Mouse (Mus musculus) myocyte (in vitro differentiated cells): ENCODE results near the gene Tbc1d13. TPM values are rescaled to one million over a fixed set of nuclear protein-coding genes. Genes with fewer than 3 reads are reported as not detected.

Experiments used
- H3K27me3 ChIP-seq: one replicate; pipeline ENCODE4 v1.6.1; 2011; ENCODE audit not compliant: control insufficient read depth, insufficient read depth, insufficient read length
- H3K36me3 ChIP-seq: one replicate; pipeline ENCODE4 v1.6.1; 2011; ENCODE audit not compliant: control insufficient read depth, insufficient read depth
- H3K4me2 ChIP-seq: one replicate; pipeline ENCODE4 v1.6.1; 2011; ENCODE audit warnings: low read depth, control low read depth
- H3K4me3 ChIP-seq: one replicate; pipeline ENCODE4 v1.5.1; 2011; ENCODE audit warnings: mild to moderate bottlenecking, control low read depth, moderate library complexity
- H3K79me2 ChIP-seq: one replicate; pipeline ENCODE4 v1.6.1; 2011; ENCODE audit not compliant: control insufficient read depth, insufficient read depth
- H3ac ChIP-seq: one replicate; pipeline ENCODE4 v1.6.1; 2011; ENCODE audit not compliant: control insufficient read depth, insufficient read length
- CEBPB ChIP-seq: IDR thresholded peaks from 2 replicates; pipeline ENCODE4 v1.6.1; 2011; ENCODE audit warnings: mild to moderate bottlenecking, moderate library complexity; ENCODE audit not compliant: poor library complexity, insufficient read depth, severe bottlenecking
- E2F4 ChIP-seq: IDR thresholded peaks from one replicate; pipeline ENCODE4 v1.6.1; 2011; ENCODE audit warnings: mild to moderate bottlenecking, control low read depth, moderate library complexity; ENCODE audit not compliant: insufficient read depth
- MAX ChIP-seq: IDR thresholded peaks from one replicate; pipeline ENCODE4 v1.6.1; 2011; ENCODE audit warnings: low read depth, mild to moderate bottlenecking, control low read depth
- MYOD1 ChIP-seq, 3 experiments: IDR thresholded peaks; one replicate each; pipeline ENCODE4 v1.6.1; 2011; ENCODE audit warnings: control low read depth in 2 of 3, low read depth in 2 of 3, mild to moderate bottlenecking in 2 of 3, moderate library complexity in 1 of 3; ENCODE audit not compliant: insufficient read length in 2 of 3, control insufficient read depth in 1 of 3
- MYOG ChIP-seq, 3 experiments: IDR thresholded peaks; one replicate each; pipeline ENCODE4 v1.6.1; 2011; ENCODE audit warnings: control low read depth in 2 of 3, low read depth in 2 of 3, mild to moderate bottlenecking in 2 of 3; ENCODE audit not compliant: insufficient read length in 2 of 3, control insufficient read depth in 1 of 3, insufficient read depth in 1 of 3
- POLR2A ChIP-seq: IDR thresholded peaks from one replicate; pipeline ENCODE4 v1.6.1; 2011; ENCODE audit warnings: low read depth, mild to moderate bottlenecking, control low read depth, moderate library complexity; ENCODE audit not compliant: insufficient read length
- POLR2AphosphoS2 ChIP-seq: IDR thresholded peaks from one replicate; pipeline ENCODE4 v1.6.1; 2011; ENCODE audit warnings: low read depth, control low read depth; ENCODE audit not compliant: insufficient read length
- REST ChIP-seq: IDR thresholded peaks from one replicate; pipeline ENCODE4 v1.6.1; 2011; ENCODE audit warnings: mild to moderate bottlenecking, control low read depth, moderate library complexity; ENCODE audit not compliant: insufficient read depth, insufficient read length
- SRF ChIP-seq: IDR thresholded peaks from one replicate; pipeline ENCODE4 v1.6.1; 2011; ENCODE audit warnings: low read depth; ENCODE audit not compliant: control insufficient read depth, insufficient read length
- TCF12 ChIP-seq: IDR thresholded peaks from one replicate; pipeline ENCODE4 v1.6.1; 2011; ENCODE audit warnings: mild to moderate bottlenecking, control low read depth; ENCODE audit not compliant: poor library complexity, insufficient read depth, severe bottlenecking
- TCF3 ChIP-seq: IDR thresholded peaks from one replicate; pipeline ENCODE4 v1.6.1; 2011; ENCODE audit warnings: low read depth, control low read depth; ENCODE audit not compliant: insufficient read length
- USF1 ChIP-seq: IDR thresholded peaks from one replicate; pipeline ENCODE4 v1.6.1; 2011; ENCODE audit warnings: low read depth, mild to moderate bottlenecking, control low read depth, moderate library complexity
- polyA plus RNA-seq: library from polyadenylated mRNA; unstranded; fragments of >200 nt; fragmentation: generic; extraction: Trizol; gene quantifications from one replicate; pipeline ENCODE4 v1.2.1, GENCODE M21; 2012; ENCODE audit warnings: missing spikeins

Tbc1d13 gene
- polyA plus RNA-seq, 1 experiment, result 25.8 TPM

GRCm38 (mm10) chr2:30171371-30171996 is 37.9 kb downstream of the Tbc1d13 start, which contains the start of gene Endog:
Gene Endog (plus strand): TSS chr2:30171493.
- Histone ChIP-seq H3K79me2 (no peaks in the 10 kb centered on the region), H3K4me2 (peak within 1 kb of the TSS; percentile 92), H3ac (peak within 1 kb of the TSS; percentile 10), H3K4me3 (peak within 1 kb of the TSS; percentile 18), H3K36me3 (peaks cover 5% of the 10 kb centered on the region), H3K27me3 (no peaks in the 10 kb centered on the region)
- TF ChIP-seq MYOD1 (IDR thresholded peaks at IDR 0.05; ENCODE audit: control insufficient read depth in 1 of 3, insufficient read length in 2 of 3, low read depth in 2 of 3) (peak in 1 of 3 experiments; percentile 55), USF1 (peak; percentile 2), MAX (no peak), POLR2AphosphoS2 (peak; percentile 84), MYOG (IDR thresholded peaks at IDR 0.05; ENCODE audit: control insufficient read depth in 1 of 3, insufficient read depth in 1 of 3, insufficient read length in 2 of 3, low read depth in 2 of 3) (peak in 1 of 3 experiments; percentile 24), POLR2A (peak; percentile 92)

- TF ChIP-seq POLR2AphosphoS2 (no peak), TCF3 (no peak), SRF (no peak), MAX (no peak), USF1 (no peak), REST (no peak)
- peak overlapping the region; percentile 10 for H3ac ChIP-seq
- peak overlapping the region; percentile 18 for H3K4me3 ChIP-seq
- H3K4me2 ChIP-seq, result peak overlapping the region; percentile 92
- H3K36me3 ChIP-seq, result peaks cover 5% of the 10 kb centered on the region
- H3K27me3 ChIP-seq, result no peaks in the 10 kb centered on the region
- H3K79me2 ChIP-seq, result no peaks in the 10 kb centered on the region
Observed at GRCm38 (mm10) chr2:30171997-30172382, 38.4 kb downstream of the Tbc1d13 start.

- Histone ChIP-seq H3K27me3 (no peaks in the 10 kb centered on the region), H3K4me2 (no peak overlapping the region), H3K36me3 (peaks cover 5% of the 10 kb centered on the region), H3K4me3 (no peak overlapping the region), H3ac (no peak overlapping the region), H3K79me2 (no peaks in the 10 kb centered on the region)
- TF ChIP-seq POLR2A (no peak), E2F4 (no peak), MYOG (IDR thresholded peaks at IDR 0.05; ENCODE audit: control insufficient read depth in 1 of 3, insufficient read depth in 1 of 3, insufficient read length in 2 of 3, low read depth in 2 of 3) (no peak), POLR2AphosphoS2 (no peak), TCF3 (no peak), REST (no peak), MAX (no peak), USF1 (no peak), SRF (no peak), CEBPB (no peak), TCF12 (no peak), MYOD1 (IDR thresholded peaks at IDR 0.05; ENCODE audit: control insufficient read depth in 1 of 3, insufficient read length in 2 of 3, low read depth in 2 of 3) (no peak)
Observed at GRCm38 (mm10) chr2:30173541-30174240, 40.1 kb downstream of the Tbc1d13 start.

GRCm38 (mm10) chr2:30175897-30176296 is 42.4 kb downstream of the Tbc1d13 start:
- H3K36me3 ChIP-seq, result peaks cover 5% of the 10 kb centered on the region
- H3K79me2 ChIP-seq, result no peaks in the 10 kb centered on the region
- H3K4me3 ChIP-seq, result no peak overlapping the region
- no peak overlapping the region for H3K4me2 ChIP-seq
- H3ac ChIP-seq, result no peak overlapping the region
- H3K27me3 ChIP-seq, result no peaks in the 10 kb centered on the region
- TF ChIP-seq TCF12, result no peak
- TF ChIP-seq SRF, result no peak
- no peak for TF ChIP-seq REST
- no peak for TF ChIP-seq TCF3
- no peak for TF ChIP-seq MYOG (IDR thresholded peaks at IDR 0.05; ENCODE audit: control insufficient read depth in 1 of 3, insufficient read depth in 1 of 3, insufficient read length in 2 of 3, low read depth in 2 of 3)
- TF ChIP-seq MAX, result no peak
- TF ChIP-seq POLR2AphosphoS2, result no peak
- TF ChIP-seq POLR2A, result no peak
- TF ChIP-seq USF1, result no peak
- TF ChIP-seq MYOD1 (IDR thresholded peaks at IDR 0.05; ENCODE audit: control insufficient read depth in 1 of 3, insufficient read length in 2 of 3, low read depth in 2 of 3), result no peak
- TF ChIP-seq E2F4, result no peak
- TF ChIP-seq CEBPB, result no peak

GRCm38 (mm10) chr2:30176561-30176960 is 43.0 kb downstream of the Tbc1d13 start:
- TF ChIP-seq MYOG (IDR thresholded peaks at IDR 0.05; ENCODE audit: control insufficient read depth in 1 of 3, insufficient read depth in 1 of 3, insufficient read length in 2 of 3, low read depth in 2 of 3), result no peak
- no peak for TF ChIP-seq USF1
- no peak for TF ChIP-seq MYOD1 (IDR thresholded peaks at IDR 0.05; ENCODE audit: control insufficient read depth in 1 of 3, insufficient read length in 2 of 3, low read depth in 2 of 3)
- TF ChIP-seq TCF12, result no peak
- TF ChIP-seq POLR2AphosphoS2, result no peak
- no peak for TF ChIP-seq MAX
- no peak for TF ChIP-seq CEBPB
- TF ChIP-seq SRF, result no peak
- TF ChIP-seq REST, result no peak
- no peak for TF ChIP-seq E2F4
- no peak for TF ChIP-seq POLR2A
- no peak for TF ChIP-seq TCF3

More at GRCm38 (mm10) chr2:30176561-30176960, 43.0 kb downstream of the Tbc1d13 start:
- H3K79me2 ChIP-seq, result no peaks in the 10 kb centered on the region
- H3K4me2 ChIP-seq, result no peak overlapping the region
- H3K36me3 ChIP-seq, result peaks cover 5% of the 10 kb centered on the region
- H3ac ChIP-seq, result no peak overlapping the region
- H3K27me3 ChIP-seq, result no peaks in the 10 kb centered on the region
- H3K4me3 ChIP-seq, result no peak overlapping the region
